Mouse (Mus musculus): ENCODE measurements at regions not wholly inside any gene's neighbourhood (a gene's known extent, or its start where the extent isn't known, plus 50 kb on each side); places are given as distances from the start of the nearest gene placed in this dataset.

GRCm38 (mm10) chr11:63388247-63388646, 259.5 kb downstream of the Pmp22 start:
- Histone ChIP-seq H3K36me3 (ENCODE audit: control insufficient read depth, insufficient read depth, low read length) (no peaks in the 10 kb centered on the region), H3K4me1 (ENCODE audit: control insufficient read depth, insufficient read depth, insufficient read length) (no peaks in the 10 kb centered on the region), H3K4me3 (ENCODE audit: extremely low read depth, insufficient read depth, insufficient read length) (no peak overlapping the region), H3K27ac (ENCODE audit: insufficient read depth, low read length) (no peak overlapping the region), H3K27me3 (ENCODE audit: control insufficient read depth, insufficient read depth, low read length) (no peaks in the 10 kb centered on the region)
- no peak for DNase-seq (ENCODE audit: low read depth in 1 of 2, low spot score in 2 of 2)
- 80% methylated on average over 4 of the region's 4 CpGs for WGBS
- no peak for TF ChIP-seq POLR2A (IDR thresholded peaks at IDR 0.05; ENCODE audit: low read depth, low read length)
- no peak for TF ChIP-seq CTCF (IDR thresholded peaks at IDR 0.05; ENCODE audit: extremely low read depth, insufficient read depth, insufficient read length, insufficient replicate concordance)

DNA sequence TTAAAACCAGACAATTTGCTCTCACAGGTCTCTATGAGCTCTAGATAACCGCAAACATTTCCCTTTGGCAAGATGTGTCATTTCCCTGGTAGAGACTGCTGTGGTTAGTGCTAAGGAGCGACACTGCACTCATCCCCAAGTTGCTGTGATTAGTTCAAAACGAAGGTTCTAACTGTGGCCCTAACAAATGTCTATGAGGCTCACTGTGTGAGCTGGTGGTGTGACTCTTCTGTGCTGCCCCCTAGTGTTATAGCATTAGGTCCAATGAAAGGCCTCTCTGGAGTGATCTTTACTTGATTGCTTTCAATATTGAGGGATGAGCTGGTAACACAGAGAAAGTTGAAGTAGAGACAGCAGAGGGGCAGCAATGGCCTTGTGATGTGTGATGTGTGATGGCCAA, 262.7 kb downstream of the Pmp22 start:
- WGBS = 69% methylated on average over 3 of the region's 3 CpGs
- Histone ChIP-seq H3K27me3 (ENCODE audit: control insufficient read depth, insufficient read depth, low read length) (no peaks in the 10 kb centered on the region), H3K27ac (ENCODE audit: insufficient read depth, low read length) (no peak overlapping the region), H3K4me1 (ENCODE audit: control insufficient read depth, insufficient read depth, insufficient read length) (no peaks in the 10 kb centered on the region), H3K4me3 (ENCODE audit: extremely low read depth, insufficient read depth, insufficient read length) (no peak overlapping the region), H3K36me3 (ENCODE audit: control insufficient read depth, insufficient read depth, low read length) (no peaks in the 10 kb centered on the region)
- no peak for TF ChIP-seq POLR2A (IDR thresholded peaks at IDR 0.05; ENCODE audit: low read depth, low read length)
- no peak for DNase-seq (ENCODE audit: low read depth in 1 of 2, low spot score in 2 of 2)

- WGBS = 75% methylated on average over 3 of the region's 3 CpGs
- no peak overlapping the region for H3K27ac ChIP-seq (ENCODE audit: insufficient read depth, low read length)
- H3K4me3 ChIP-seq (ENCODE audit: extremely low read depth, insufficient read depth, insufficient read length) = no peak overlapping the region
- no peaks in the 10 kb centered on the region for H3K27me3 ChIP-seq (ENCODE audit: control insufficient read depth, insufficient read depth, low read length)
- TF ChIP-seq CTCF (IDR thresholded peaks at IDR 0.05; ENCODE audit: extremely low read depth, insufficient read depth, insufficient read length, insufficient replicate concordance) (no peak), POLR2A (IDR thresholded peaks at IDR 0.05; ENCODE audit: low read depth, low read length) (no peak)
- DNase-seq (ENCODE audit: low read depth in 1 of 2, low spot score in 2 of 2) = no peak
- no peaks in the 10 kb centered on the region for H3K4me1 ChIP-seq (ENCODE audit: control insufficient read depth, insufficient read depth, insufficient read length)
- no peaks in the 10 kb centered on the region for H3K36me3 ChIP-seq (ENCODE audit: control insufficient read depth, insufficient read depth, low read length)
These were observed 263.6 kb downstream of the Pmp22 start for GRCm38 (mm10) chr11:63392378-63392777.

GRCm38 (mm10) chr11:63394201-63394600, 265.4 kb downstream of the Pmp22 start:
- DNase-seq (ENCODE audit: low read depth in 1 of 2, low spot score in 2 of 2) = no peak
- WGBS = 71% methylated on average over 3 of the region's 3 CpGs

DNA sequence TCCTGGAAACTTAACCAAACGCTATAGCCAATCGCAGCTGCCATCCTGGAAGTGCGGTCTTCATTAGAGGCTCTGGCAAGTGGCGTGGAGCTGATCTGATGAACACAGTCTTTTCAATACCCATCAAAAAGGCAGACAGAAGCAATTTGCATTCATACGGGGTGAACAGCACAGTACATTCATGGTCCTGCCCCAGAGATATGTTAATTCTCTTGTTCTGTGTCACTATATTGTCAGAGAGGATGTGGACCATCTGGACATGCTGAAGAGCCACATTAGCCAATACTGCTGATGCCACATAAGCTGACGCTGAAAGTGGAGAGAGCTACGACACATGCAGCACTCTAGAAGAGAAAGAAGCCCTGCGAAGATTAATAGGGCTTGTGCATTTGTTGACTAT, 267.6 kb downstream of the Pmp22 start:
- Histone ChIP-seq H3K27ac (ENCODE audit: insufficient read depth, low read length) (no peak overlapping the region), H3K27me3 (ENCODE audit: control insufficient read depth, insufficient read depth, low read length) (no peaks in the 10 kb centered on the region), H3K4me1 (ENCODE audit: control insufficient read depth, insufficient read depth, insufficient read length) (no peaks in the 10 kb centered on the region), H3K4me3 (ENCODE audit: extremely low read depth, insufficient read depth, insufficient read length) (no peak overlapping the region), H3K36me3 (ENCODE audit: control insufficient read depth, insufficient read depth, low read length) (no peaks in the 10 kb centered on the region)
- no peak for TF ChIP-seq POLR2A (IDR thresholded peaks at IDR 0.05; ENCODE audit: low read depth, low read length)
- TF ChIP-seq CTCF (IDR thresholded peaks at IDR 0.05; ENCODE audit: extremely low read depth, insufficient read depth, insufficient read length, insufficient replicate concordance) = no peak
- no peak for DNase-seq (ENCODE audit: low read depth in 1 of 2, low spot score in 2 of 2)
- 90% methylated on average over 8 of the region's 8 CpGs for WGBS

More at GRCm38 (mm10) chr11:63394201-63394600, 265.4 kb downstream of the Pmp22 start:
- no peaks in the 10 kb centered on the region for H3K27me3 ChIP-seq (ENCODE audit: control insufficient read depth, insufficient read depth, low read length)
- H3K4me3 ChIP-seq (ENCODE audit: extremely low read depth, insufficient read depth, insufficient read length) = no peak overlapping the region
- H3K4me1 ChIP-seq (ENCODE audit: control insufficient read depth, insufficient read depth, insufficient read length) = no peaks in the 10 kb centered on the region
- no peak overlapping the region for H3K27ac ChIP-seq (ENCODE audit: insufficient read depth, low read length)
- H3K36me3 ChIP-seq (ENCODE audit: control insufficient read depth, insufficient read depth, low read length) = no peaks in the 10 kb centered on the region
- TF ChIP-seq CTCF (IDR thresholded peaks at IDR 0.05; ENCODE audit: extremely low read depth, insufficient read depth, insufficient read length, insufficient replicate concordance) = no peak
- no peak for TF ChIP-seq POLR2A (IDR thresholded peaks at IDR 0.05; ENCODE audit: low read depth, low read length)

DNA sequence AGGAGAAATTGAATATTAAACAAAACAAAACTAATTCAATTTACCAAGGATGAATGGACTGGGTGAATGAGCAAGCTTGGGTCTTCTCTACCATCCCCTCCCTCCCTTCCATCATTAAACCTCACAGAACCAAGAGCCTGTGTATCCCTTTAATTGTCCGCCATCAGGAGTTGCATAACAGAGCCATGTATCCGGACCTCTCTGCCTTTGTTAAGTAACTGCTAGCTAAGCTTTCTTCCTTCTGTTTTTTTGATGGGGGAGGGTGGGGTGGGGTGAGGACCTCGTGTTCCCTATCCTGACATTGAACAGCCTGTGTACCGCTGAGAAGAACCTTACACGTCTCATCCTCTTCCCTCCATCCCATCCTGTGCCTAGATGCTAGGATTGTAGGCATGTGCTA, 274.0 kb downstream of the Pmp22 start:
- TF ChIP-seq POLR2A (IDR thresholded peaks at IDR 0.05; ENCODE audit: low read depth, low read length) = no peak
- TF ChIP-seq CTCF (IDR thresholded peaks at IDR 0.05; ENCODE audit: extremely low read depth, insufficient read depth, insufficient read length, insufficient replicate concordance) = no peak
- H3K27ac ChIP-seq (ENCODE audit: insufficient read depth, low read length) = no peak overlapping the region
- no peaks in the 10 kb centered on the region for H3K36me3 ChIP-seq (ENCODE audit: control insufficient read depth, insufficient read depth, low read length)
- no peaks in the 10 kb centered on the region for H3K27me3 ChIP-seq (ENCODE audit: control insufficient read depth, insufficient read depth, low read length)
- no peaks in the 10 kb centered on the region for H3K4me1 ChIP-seq (ENCODE audit: control insufficient read depth, insufficient read depth, insufficient read length)
- no peak for DNase-seq (ENCODE audit: low read depth in 1 of 2, low spot score in 2 of 2)
- WGBS = 34% methylated on average over 5 of the region's 5 CpGs
- no peak overlapping the region for H3K4me3 ChIP-seq (ENCODE audit: extremely low read depth, insufficient read depth, insufficient read length)

GRCm38 (mm10) chr11:63404719-63405118, 275.9 kb downstream of the Pmp22 start:
- WGBS = 15% methylated on average over 11 of the region's 11 CpGs
- peak in 1 of 2 experiments; percentile 18 for DNase-seq (ENCODE audit: low read depth in 1 of 2, low spot score in 2 of 2)
- TF ChIP-seq POLR2A (IDR thresholded peaks at IDR 0.05; ENCODE audit: low read depth, low read length) (no peak), CTCF (IDR thresholded peaks at IDR 0.05; ENCODE audit: extremely low read depth, insufficient read depth, insufficient read length, insufficient replicate concordance) (peak; percentile 37; the same call in 1 of the 2 replicates)
- H3K27ac ChIP-seq (ENCODE audit: insufficient read depth, low read length) = no peak overlapping the region
- no peaks in the 10 kb centered on the region for H3K36me3 ChIP-seq (ENCODE audit: control insufficient read depth, insufficient read depth, low read length)
- H3K27me3 ChIP-seq (ENCODE audit: control insufficient read depth, insufficient read depth, low read length) = no peaks in the 10 kb centered on the region
- no peaks in the 10 kb centered on the region for H3K4me1 ChIP-seq (ENCODE audit: control insufficient read depth, insufficient read depth, insufficient read length)
- no peak overlapping the region for H3K4me3 ChIP-seq (ENCODE audit: extremely low read depth, insufficient read depth, insufficient read length)

Data from spleen, adult 2 months (tissue).